Mouse (Mus musculus) megakaryocyte, adult 5-6 weeks (primary cell): ENCODE measurements around the gene Krt25. TPM values are rescaled to one million over a fixed set of nuclear protein-coding genes. Genes with fewer than 3 reads are reported as not detected.

ENCODE experiments used
- ATAC-seq: 2 replicates; pipeline ENCODE4 v1.8.0; 2016; ENCODE audit warnings: mild to moderate bottlenecking, inconsistent platforms; ENCODE audit not compliant: poor library complexity, severe bottlenecking
- total RNA-seq, 2 experiments: library from RNA; stranded (forward) in 1 of 2; stranded (reverse) in 1 of 2; fragments of 153-499, 151-499 nt in 1 of 2; fragments of 221-1000, 200-1000 nt in 1 of 2; gene quantifications; 2 replicates each; pipeline versions ENCODE4 v1.2.3 to v1.2.4; 2015 to 2017

Krt25 gene
- total RNA-seq, 2 experiments from 2014 or later = not detected

- ATAC-seq = no peak
Observed at GRCm38 (mm10) chr11:99281116-99281515, 41.6 kb downstream of the Krt25 start.

DNA sequence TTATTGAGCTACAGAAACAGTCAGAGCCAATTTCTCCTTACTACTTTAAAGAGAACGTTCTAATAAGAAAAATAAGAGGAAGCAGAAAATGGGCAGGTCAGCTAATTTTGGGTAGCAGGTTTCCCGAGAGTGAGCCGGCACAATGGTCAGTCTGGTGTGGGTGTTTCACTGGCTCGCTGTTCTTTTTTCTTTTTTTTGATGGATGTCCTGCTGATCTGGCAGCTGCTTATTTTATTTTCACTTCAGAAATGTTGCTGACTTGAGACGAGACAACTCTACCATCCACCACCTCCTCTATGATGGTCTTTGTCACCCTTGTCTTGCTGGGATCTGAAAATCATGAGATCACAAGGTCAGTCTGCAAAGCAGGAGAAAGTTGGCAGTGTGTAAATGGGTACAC lies 42.8 kb downstream of the Krt25 start:
- no peak for ATAC-seq

DNA sequence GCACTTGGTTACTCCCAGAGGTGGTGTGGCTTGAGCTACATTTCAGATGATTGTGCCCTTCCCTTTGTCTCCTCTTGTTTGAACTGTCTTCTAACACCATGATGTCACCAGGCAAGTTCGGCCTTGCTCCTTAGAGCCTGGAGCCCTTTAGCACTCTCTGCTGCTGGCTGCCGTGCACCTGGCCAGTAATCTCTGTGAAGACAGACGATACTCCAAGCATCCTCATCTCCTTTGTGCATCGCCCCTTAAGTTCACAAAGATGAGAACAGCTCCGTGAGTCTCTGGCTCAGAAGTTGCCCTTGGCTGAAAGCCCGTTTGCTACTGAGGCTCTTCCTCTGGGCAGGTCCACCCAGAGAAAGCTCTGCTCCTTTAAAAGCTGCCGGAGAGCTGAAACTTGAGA lies 46.0 kb downstream of the Krt25 start:
- no peak for ATAC-seq

GRCm38 (mm10) chr11:99275624-99276023 lies 47.1 kb downstream of the Krt25 start:
- ATAC-seq = no peak

GRCm38 (mm10) chr11:99272721-99273120 lies 50.0 kb downstream of the Krt25 start:
- ATAC-seq = no peak

DNA sequence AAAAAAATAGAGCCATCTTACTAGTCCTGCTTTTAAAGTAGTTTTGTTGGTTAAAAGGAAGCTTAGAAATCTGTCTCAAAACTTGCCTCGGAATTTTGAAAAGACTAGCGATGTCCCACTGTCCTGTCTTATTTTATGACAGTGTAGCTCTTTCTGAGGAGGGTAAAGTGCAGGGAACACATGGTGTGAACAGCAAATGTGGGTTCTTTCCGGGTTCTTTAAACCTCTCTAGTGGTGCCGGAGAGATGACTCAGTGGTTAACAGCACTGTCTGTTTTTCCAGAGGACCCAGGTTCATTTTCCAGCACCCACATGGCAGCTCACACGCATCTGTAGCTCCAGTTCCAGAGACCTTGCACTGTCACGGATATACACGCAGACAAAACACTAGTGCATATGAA lies 53.6 kb downstream of the Krt25 start:
- ATAC-seq = no peak

DNA sequence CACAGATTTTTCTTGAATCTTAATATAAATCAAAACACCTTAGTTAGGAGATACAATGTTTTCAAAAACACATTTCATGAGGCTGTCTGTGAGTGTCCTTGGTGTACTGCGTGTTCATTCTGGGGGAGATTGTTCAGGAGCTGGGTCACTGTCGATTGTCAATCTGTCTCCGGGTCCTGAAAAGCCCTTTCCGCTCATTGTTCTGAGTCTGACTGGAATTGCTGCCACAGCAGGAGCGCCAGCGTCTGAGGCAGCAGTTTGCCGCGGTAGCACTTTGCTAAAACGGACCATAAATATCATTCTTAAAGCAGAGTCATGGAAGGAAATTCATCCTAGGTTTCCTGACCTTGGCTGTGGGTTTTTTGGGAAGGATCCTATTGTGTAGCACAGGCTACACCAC lies 57.0 kb downstream of the Krt25 start:
- no peak for ATAC-seq

Other genes starting within 250 kb of the Krt25 start
- 7.4 and 8.6 TPM in 2 replicates for gene Tns4, start 233.6 kb downstream of the Krt25 start, total RNA-seq (2015)
- gene Tns4, start 233.6 kb downstream of the Krt25 start, total RNA-seq (2017) = 4.1 and 4.6 TPM in 2 replicates
- gene Ccr7, start 167.9 kb downstream of the Krt25 start, total RNA-seq (2015) = 0.39 and 0.45 TPM in 2 replicates
- 0.18 TPM in 1 of 2 replicates, not detected in the other for gene Ccr7, start 167.9 kb downstream of the Krt25 start, total RNA-seq (2017)
- 59.4 and 72.9 TPM in 2 replicates for gene Smarce1, start 91.9 kb downstream of the Krt25 start, total RNA-seq (2015)
- gene Smarce1, start 91.9 kb downstream of the Krt25 start, total RNA-seq (2017) = 177 and 179 TPM in 2 replicates
- gene Krt222, start 78.9 kb downstream of the Krt25 start, total RNA-seq (2015) = not detected in 2 replicates
- gene Krt222, start 78.9 kb downstream of the Krt25 start, total RNA-seq (2017) = not detected in 2 replicates
- not detected in 2 replicates for gene Krt24, start 37.7 kb downstream of the Krt25 start, total RNA-seq (2015)
- gene Krt24, start 37.7 kb downstream of the Krt25 start, total RNA-seq (2017) = not detected in 2 replicates
- gene Krt26, start 15.0 kb upstream of the Krt25 start, total RNA-seq (2015) = not detected in 2 replicates
- gene Krt26, start 15.0 kb upstream of the Krt25 start, total RNA-seq (2017) = not detected in 2 replicates
- gene Krt27, start 28.2 kb upstream of the Krt25 start, total RNA-seq (2015) = not detected in 2 replicates
- gene Krt27, start 28.2 kb upstream of the Krt25 start, total RNA-seq (2017) = not detected in 2 replicates
- not detected in 2 replicates for gene Krt28, start 52.0 kb upstream of the Krt25 start, total RNA-seq (2015)
- gene Krt28, start 52.0 kb upstream of the Krt25 start, total RNA-seq (2017) = not detected in 2 replicates
- gene Krt10, start 66.4 kb upstream of the Krt25 start, total RNA-seq (2015) = 1.7 and 3.1 TPM in 2 replicates
- 0.98 TPM in 1 of 2 replicates, not detected in the other for gene Krt10, start 66.4 kb upstream of the Krt25 start, total RNA-seq (2017)
- not detected in 2 replicates for gene Krt12, start 99.3 kb upstream of the Krt25 start, total RNA-seq (2015)
- not detected in 2 replicates for gene Krt12, start 99.3 kb upstream of the Krt25 start, total RNA-seq (2017)
- gene Krt20, start 115.2 kb upstream of the Krt25 start, total RNA-seq (2015) = not detected in 2 replicates
- not detected in 2 replicates for gene Krt20, start 115.2 kb upstream of the Krt25 start, total RNA-seq (2017)
- gene Krt23, start 170.2 kb upstream of the Krt25 start, total RNA-seq (2015) = not detected in 2 replicates
- not detected in 2 replicates for gene Krt23, start 170.2 kb upstream of the Krt25 start, total RNA-seq (2017)
- gene Krt39, start 198.4 kb upstream of the Krt25 start, total RNA-seq (2015) = not detected in 2 replicates
- gene Krt39, start 198.4 kb upstream of the Krt25 start, total RNA-seq (2017) = not detected in 2 replicates
- not detected in 2 replicates for gene Krt40, start 220.2 kb upstream of the Krt25 start, total RNA-seq (2015)
- gene Krt40, start 220.2 kb upstream of the Krt25 start, total RNA-seq (2017) = not detected in 2 replicates
- not detected in 2 replicates for gene Krtap3-3, start 227.9 kb upstream of the Krt25 start, total RNA-seq (2015)
- gene Krtap3-3, start 227.9 kb upstream of the Krt25 start, total RNA-seq (2017) = not detected in 2 replicates
- gene Krtap3-2, start 233.9 kb upstream of the Krt25 start, total RNA-seq (2015) = not detected in 2 replicates
- gene Krtap3-2, start 233.9 kb upstream of the Krt25 start, total RNA-seq (2017) = not detected in 2 replicates
- gene Gm11939, start 236.5 kb upstream of the Krt25 start, total RNA-seq (2015) = not detected in 2 replicates
- gene Gm11939, start 236.5 kb upstream of the Krt25 start, total RNA-seq (2017) = not detected in 2 replicates
- not detected in 2 replicates for gene Krtap3-1, start 243.7 kb upstream of the Krt25 start, total RNA-seq (2015)
- gene Krtap3-1, start 243.7 kb upstream of the Krt25 start, total RNA-seq (2017) = not detected in 2 replicates